Mouse (Mus musculus): Measurements from ENCODE around the gene Olfr722.
"Not testable (repeated sequence)": the region's sequence is repeated elsewhere in the genome, so short reads cannot be mapped to it uniquely, and the experiment has no call there.

GRCm38 (mm10) chr14:49931687-49932086, 29.9 kb upstream of the Olfr722 start, which contains the start of gene Olfr723:
- not testable (repeated sequence) for TF ChIP-seq ZC3H11A (IDR thresholded peaks at IDR 0.05; ENCODE audit: borderline replicate concordance, low read depth, low read length); MAFK (IDR thresholded peaks at IDR 0.05; ENCODE audit: insufficient read depth, low read depth, low read length); CHD2 (IDR thresholded peaks at IDR 0.05; ENCODE audit: low read depth, low read length); ZNF384 (IDR thresholded peaks at IDR 0.05; ENCODE audit: low read depth, low read length)

All from ES-E14 (cell line).